Mouse (Mus musculus): ENCODE measurements around the gene Car8. TPM values are rescaled to one million over a fixed set of nuclear protein-coding genes. Genes with fewer than 3 reads are reported as not detected.
"Not testable (repeated sequence)": the region's sequence is repeated elsewhere in the genome, so short reads cannot be mapped to it uniquely, and the experiment has no call there.

The Car8 gene
- polyA plus RNA-seq, 1 experiment = 1.7 TPM

DNA sequence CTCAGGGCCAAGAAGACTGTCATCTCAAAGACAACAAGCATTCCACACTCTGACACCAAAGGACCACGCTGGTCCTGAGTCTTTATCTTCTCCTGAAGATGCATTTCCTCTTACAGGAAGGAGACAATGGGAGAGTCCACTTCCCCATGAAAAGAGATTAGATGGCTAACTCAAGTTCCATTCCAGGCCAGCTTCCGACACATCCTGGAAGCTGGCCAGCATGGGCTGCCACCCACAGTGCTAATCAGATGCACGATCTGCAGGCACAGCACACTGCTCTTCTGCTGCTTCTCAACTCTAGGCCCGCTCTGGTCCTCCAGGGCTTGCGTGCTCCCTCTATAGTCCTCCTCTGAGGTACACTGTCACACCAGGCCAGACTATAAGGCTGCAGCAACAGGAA lies 40.8 kb downstream of the Car8 start:
- TF ChIP-seq POLR2A (IDR thresholded peaks at IDR 0.05; ENCODE audit: borderline replicate concordance, control insufficient read depth, low read depth, low read length) = no peak
- TF ChIP-seq CTCF (IDR thresholded peaks at IDR 0.05; ENCODE audit: control insufficient read depth, insufficient read depth, low read length) = no peak
- Histone ChIP-seq H3K27ac (ENCODE audit: control insufficient read depth, insufficient read depth, low read depth, low read length, poor library complexity) (no peak overlapping the region), H3K4me1 (ENCODE audit: control insufficient read depth, insufficient read depth, low read length) (no peaks in the 10 kb centered on the region), H3K4me3 (replicated peaks; ENCODE audit: control insufficient read depth, low read depth, low read length) (no peak overlapping the region)
- 53% methylated on average over 5 of the region's 5 CpGs for WGBS

DNA sequence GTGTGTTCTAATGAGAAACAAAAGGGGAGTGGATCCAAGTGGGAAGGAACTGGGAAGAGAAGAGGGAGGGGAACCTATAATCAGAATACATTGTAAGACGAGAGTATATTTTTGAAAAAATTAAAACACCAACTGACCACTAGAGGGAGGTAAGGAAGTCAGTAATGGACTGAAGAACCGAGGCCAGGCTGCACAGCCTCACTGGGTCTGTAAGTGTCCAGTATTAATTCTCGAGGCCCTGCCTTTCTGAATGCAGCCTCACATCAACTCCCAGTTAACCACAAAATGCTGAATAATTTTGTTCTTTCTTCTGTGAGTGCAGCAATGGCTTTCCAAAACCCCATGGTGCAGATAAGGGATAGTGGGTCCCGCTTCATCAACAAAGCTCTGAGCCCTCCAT lies 48.4 kb downstream of the Car8 start:
- TF ChIP-seq CTCF (IDR thresholded peaks at IDR 0.05; ENCODE audit: control insufficient read depth, insufficient read depth, low read length) (no peak), POLR2A (IDR thresholded peaks at IDR 0.05; ENCODE audit: borderline replicate concordance, control insufficient read depth, low read depth, low read length) (no peak)
- Histone ChIP-seq H3K4me3 (replicated peaks; ENCODE audit: control insufficient read depth, low read depth, low read length) (no peak overlapping the region), H3K27ac (ENCODE audit: control insufficient read depth, insufficient read depth, low read depth, low read length, poor library complexity) (no peak overlapping the region), H3K4me1 (ENCODE audit: control insufficient read depth, insufficient read depth, low read length) (no peaks in the 10 kb centered on the region)
- WGBS = 72% methylated on average over 4 of the region's 4 CpGs

DNA sequence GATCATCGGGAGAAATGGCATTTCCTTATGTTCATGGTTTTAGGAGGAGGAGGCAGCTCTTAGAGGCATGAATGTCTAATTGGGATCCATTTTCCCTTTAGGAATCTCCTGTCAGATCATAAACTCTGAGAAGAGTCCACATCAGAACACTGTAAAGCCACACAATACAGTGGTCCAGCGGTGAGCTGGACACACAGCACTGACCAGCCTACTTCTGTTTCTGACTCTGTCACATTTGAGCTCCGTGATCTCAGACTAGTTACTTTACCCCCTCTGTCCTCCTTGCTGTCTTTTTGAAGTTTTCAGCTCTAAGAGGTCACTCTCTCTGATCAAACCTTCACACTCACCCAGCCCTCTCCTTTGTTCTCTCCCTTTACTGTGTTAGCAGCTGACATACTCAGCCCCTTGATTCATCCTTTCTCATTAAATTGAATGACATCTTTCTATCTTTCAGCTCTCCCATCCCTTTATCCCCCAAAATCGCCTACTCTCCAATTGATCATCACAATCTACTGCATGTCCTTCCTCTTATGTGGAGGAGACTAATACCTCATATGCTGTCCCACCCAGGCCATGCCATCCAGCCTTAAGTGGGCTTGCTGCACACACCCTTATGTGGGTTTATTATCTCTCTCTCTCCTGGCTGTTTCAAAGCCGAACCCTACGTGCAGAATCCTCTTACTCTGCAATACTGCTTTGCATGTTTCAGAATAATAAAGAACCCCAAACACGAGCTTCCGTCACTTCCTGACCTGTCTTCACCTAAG lies 51.7 kb downstream of the Car8 start:
- WGBS = 79% methylated on average over 8 of the region's 8 CpGs
- no peak overlapping the region for H3K4me3 ChIP-seq (replicated peaks; ENCODE audit: control insufficient read depth, low read depth, low read length)

DNA sequence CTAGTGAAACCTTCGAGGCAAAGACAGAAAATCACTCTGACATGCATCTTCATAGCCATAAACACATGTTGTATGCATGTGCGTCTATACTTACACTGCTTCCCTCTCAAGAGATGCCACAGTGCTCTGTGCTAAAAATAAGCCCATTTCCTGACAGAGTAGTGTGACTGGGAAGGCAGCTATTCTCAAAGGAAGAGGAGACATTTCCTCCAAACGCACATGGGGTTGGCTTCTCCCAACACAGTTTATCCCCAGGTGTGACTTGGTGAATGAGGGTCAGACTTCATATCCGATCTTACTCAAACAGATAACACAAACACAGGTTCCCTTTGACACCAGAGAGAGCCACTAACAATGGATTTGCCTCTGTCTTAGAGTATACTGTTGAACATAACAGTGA lies 58.3 kb downstream of the Car8 start:
- Histone ChIP-seq H3K4me3 (replicated peaks; ENCODE audit: control insufficient read depth, low read depth, low read length) (no peak overlapping the region), H3K4me1 (ENCODE audit: control insufficient read depth, insufficient read depth, low read length) (no peaks in the 10 kb centered on the region), H3K27ac (ENCODE audit: control insufficient read depth, insufficient read depth, low read depth, low read length, poor library complexity) (no peak overlapping the region)
- 41% methylated on average over 4 of the region's 4 CpGs for WGBS
- TF ChIP-seq CTCF (IDR thresholded peaks at IDR 0.05; ENCODE audit: control insufficient read depth, insufficient read depth, low read length) (no peak), POLR2A (IDR thresholded peaks at IDR 0.05; ENCODE audit: borderline replicate concordance, control insufficient read depth, low read depth, low read length) (no peak)

More for the DNA sequence above, 51.7 kb downstream of the Car8 start:
- TF ChIP-seq CTCF (IDR thresholded peaks at IDR 0.05; ENCODE audit: control insufficient read depth, insufficient read depth, low read length) = no peak
- no peak for TF ChIP-seq POLR2A (IDR thresholded peaks at IDR 0.05; ENCODE audit: borderline replicate concordance, control insufficient read depth, low read depth, low read length)
- Histone ChIP-seq H3K4me1 (ENCODE audit: control insufficient read depth, insufficient read depth, low read length) (no peaks in the 10 kb centered on the region), H3K27ac (ENCODE audit: control insufficient read depth, insufficient read depth, low read depth, low read length, poor library complexity) (no peak overlapping the region)

DNA sequence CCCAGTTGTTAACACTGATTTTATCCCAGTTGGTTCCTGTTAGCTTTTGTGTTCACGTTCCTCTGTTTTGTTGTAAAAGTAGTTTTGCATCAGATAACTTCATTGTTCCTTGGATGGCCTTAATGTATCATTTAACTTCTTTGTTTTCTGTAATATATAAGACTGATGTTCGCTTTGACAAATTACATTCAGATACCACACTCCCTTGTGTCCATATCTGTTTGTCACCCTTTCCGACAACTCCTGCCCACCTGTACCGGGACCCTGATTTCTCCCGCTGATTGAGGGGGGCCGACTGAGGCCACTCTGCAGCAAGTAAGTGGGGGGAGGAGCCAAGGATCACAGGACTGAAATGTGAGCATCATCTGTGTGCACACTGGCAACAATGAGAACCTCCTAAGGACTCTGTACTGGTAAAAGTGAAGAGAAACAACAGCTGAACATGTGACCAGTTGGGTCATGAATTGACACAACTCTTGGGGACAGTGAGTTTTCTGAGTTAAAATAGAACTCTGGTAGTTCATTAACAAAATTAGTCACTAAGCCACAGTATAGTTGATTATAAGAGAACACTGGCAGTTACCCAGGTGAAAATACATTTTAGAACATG lies 84.1 kb downstream of the Car8 start:
- 85% methylated on average over 6 of the region's 6 CpGs for WGBS
- Histone ChIP-seq H3K27ac (ENCODE audit: control insufficient read depth, insufficient read depth, low read depth, low read length, poor library complexity) (no peak overlapping the region), H3K4me3 (replicated peaks; ENCODE audit: control insufficient read depth, low read depth, low read length) (no peak overlapping the region), H3K4me1 (ENCODE audit: control insufficient read depth, insufficient read depth, low read length) (no peaks in the 10 kb centered on the region)
- TF ChIP-seq POLR2A (IDR thresholded peaks at IDR 0.05; ENCODE audit: borderline replicate concordance, control insufficient read depth, low read depth, low read length) (no peak), CTCF (IDR thresholded peaks at IDR 0.05; ENCODE audit: control insufficient read depth, insufficient read depth, low read length) (no peak)

DNA sequence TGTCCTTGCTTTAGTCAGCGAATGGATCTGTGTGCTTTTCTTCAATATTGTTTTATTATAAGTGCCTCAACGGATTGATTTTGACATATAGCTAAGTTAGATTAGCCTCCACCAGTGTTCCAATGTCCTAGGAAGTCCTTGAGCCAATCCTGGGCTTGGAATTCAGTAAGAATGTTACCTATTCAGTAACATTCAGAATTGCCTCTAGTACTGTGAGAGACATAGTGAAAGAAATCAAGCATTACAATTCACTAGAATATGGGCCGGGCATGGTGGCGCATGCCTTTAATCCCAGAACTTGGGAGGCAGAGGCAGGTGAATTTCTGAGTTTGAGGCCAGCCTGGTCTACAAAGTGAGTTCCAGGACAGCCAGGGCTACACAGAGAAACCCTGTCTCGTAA lies 84.9 kb downstream of the Car8 start:
- not testable (repeated sequence) for H3K4me1 ChIP-seq (ENCODE audit: control insufficient read depth, insufficient read depth, low read length); H3K4me3 ChIP-seq (replicated peaks; ENCODE audit: control insufficient read depth, low read depth, low read length); H3K27ac ChIP-seq (ENCODE audit: control insufficient read depth, insufficient read depth, low read depth, low read length, poor library complexity)
- 80% methylated on average over 5 of the region's 5 CpGs for WGBS

DNA sequence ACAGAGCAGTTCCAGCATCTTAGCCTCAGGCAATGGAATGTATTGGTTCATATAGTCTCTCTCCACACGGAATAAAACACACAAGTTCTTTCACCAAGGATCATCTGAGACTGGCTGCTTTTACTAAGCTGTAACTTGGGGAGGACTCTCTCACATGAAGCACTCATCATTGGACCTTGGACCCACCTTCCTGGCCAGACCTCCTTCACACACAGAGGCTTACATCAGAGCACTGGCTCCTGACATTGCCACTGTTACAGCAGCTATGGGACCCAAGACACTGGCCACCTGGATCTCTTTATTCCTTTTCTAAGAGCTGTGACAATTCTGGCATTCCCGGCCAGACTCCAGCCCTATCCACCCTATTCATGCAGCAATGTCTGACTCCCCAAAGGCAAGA lies 101.4 kb downstream of the Car8 start:
- no peak for TF ChIP-seq CTCF (IDR thresholded peaks at IDR 0.05; ENCODE audit: control insufficient read depth, insufficient read depth, low read length)
- no peak for TF ChIP-seq POLR2A (IDR thresholded peaks at IDR 0.05; ENCODE audit: borderline replicate concordance, control insufficient read depth, low read depth, low read length)
- Histone ChIP-seq H3K27ac (ENCODE audit: control insufficient read depth, insufficient read depth, low read depth, low read length, poor library complexity) (no peak overlapping the region), H3K4me3 (replicated peaks; ENCODE audit: control insufficient read depth, low read depth, low read length) (no peak overlapping the region), H3K4me1 (ENCODE audit: control insufficient read depth, insufficient read depth, low read length) (no peaks in the 10 kb centered on the region)
- WGBS = 83% methylated on average over 2 of the region's 2 CpGs

DNA sequence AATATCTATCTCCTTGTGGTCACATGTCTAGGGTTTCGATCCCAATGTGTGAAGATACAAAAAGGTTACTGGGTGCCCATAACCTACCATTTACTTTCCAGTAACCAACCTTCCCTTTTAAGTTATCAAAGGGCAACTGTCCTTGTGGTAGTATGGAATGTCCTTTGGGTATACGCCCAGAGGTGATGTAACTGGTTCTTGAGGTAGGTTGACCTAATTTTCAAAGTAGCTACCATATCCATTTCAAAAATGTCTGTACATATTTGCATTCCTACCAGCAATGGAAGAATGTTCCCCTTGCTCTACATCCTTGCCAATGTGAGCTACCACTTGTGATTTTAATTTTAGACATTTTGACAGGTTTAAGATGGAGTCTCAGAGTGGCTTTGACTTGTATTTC lies 106.8 kb downstream of the Car8 start:
- TF ChIP-seq CTCF (IDR thresholded peaks at IDR 0.05; ENCODE audit: control insufficient read depth, insufficient read depth, low read length) (no peak), POLR2A (IDR thresholded peaks at IDR 0.05; ENCODE audit: borderline replicate concordance, control insufficient read depth, low read depth, low read length) (no peak)
- Histone ChIP-seq H3K4me3 (replicated peaks; ENCODE audit: control insufficient read depth, low read depth, low read length) (no peak overlapping the region), H3K4me1 (ENCODE audit: control insufficient read depth, insufficient read depth, low read length) (no peaks in the 10 kb centered on the region), H3K27ac (ENCODE audit: control insufficient read depth, insufficient read depth, low read depth, low read length, poor library complexity) (no peak overlapping the region)
- 75% methylated on average over 2 of the region's 2 CpGs for WGBS
